Mouse (Mus musculus): ENCODE data around the gene Fancd2os. TPM values are rescaled to one million over a fixed set of nuclear protein-coding genes. Genes with fewer than 3 reads are reported as not detected.
A peak's percentile ranks its signal among the peaks of the same experiment; 100 is the strongest.

Fancd2os gene
- polyA plus RNA-seq (2012; rRNA removed), result not detected in 2 replicates

GRCm38 (mm10) chr6:113600543-113601139, at the start of gene Fancd2os:
Gene Fancd2os, minus strand, starts transcription at chr6:113600715.
- DNase-seq (ENCODE audit: low spot score), result no peak

DNA sequence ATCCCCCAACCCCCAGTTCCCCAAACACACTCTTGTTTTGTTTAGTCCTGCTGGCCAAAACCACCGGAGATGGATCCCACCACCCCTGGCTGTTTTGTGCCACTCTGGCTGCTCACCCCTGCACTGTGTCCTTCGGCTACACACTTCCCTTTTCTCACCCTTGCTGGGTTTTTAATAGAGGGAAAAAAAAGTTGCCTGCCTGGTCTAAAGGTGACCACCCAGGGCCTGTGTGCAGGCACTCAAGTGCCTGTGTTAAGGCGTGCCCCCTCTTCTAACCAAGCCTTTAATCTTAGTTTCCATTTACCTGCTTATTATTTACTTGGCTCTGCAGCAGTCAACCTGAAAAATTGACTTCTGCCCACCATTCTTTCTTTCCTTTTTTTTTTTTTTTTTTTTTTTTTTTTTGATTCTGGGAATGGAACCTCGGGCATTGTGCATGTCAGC, 49.7 kb upstream of the Fancd2os start:
- DNase-seq (ENCODE audit: low spot score), result no peak

DNA sequence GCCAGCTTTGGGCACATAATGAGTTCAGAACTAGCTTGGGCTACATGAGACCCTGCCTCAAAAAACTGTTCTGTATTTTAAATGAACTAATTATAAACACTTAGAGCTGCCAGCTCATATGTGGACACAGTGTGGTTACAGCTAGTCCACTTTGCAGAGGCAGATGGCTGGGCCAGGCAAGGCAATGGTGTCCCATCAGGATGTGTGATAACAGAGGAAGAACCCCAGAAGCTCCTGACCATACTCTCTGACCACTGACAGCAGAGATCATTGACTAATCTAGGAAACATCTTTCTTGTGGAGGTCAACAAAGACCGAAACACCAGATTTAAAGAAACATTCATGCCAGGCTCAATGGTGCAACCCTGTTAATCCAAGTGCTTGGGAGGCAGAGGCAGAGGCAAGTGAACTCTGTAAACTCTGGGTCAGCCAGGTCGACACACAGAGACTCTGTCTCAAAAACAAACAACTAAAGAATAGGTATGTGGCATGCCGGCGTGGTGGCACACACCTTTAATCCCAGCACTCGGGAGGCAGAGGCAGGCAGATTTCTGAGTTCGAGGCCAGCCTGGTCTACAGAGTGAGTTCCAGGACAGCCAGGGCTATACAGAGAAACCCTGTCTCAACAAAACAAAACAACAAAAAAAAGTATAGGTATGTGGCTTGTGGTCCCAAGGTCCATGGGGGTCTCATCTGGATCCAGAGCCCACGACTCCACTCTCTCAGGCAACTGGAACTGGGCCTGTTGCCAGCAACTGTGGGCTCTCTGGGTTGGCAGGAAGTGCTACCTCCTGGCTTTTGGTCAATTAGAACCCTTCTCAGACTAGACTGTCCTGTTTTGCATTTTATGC, 49.1 kb upstream of the Fancd2os start:
- DNase-seq (ENCODE audit: low spot score), result no peak

DNA sequence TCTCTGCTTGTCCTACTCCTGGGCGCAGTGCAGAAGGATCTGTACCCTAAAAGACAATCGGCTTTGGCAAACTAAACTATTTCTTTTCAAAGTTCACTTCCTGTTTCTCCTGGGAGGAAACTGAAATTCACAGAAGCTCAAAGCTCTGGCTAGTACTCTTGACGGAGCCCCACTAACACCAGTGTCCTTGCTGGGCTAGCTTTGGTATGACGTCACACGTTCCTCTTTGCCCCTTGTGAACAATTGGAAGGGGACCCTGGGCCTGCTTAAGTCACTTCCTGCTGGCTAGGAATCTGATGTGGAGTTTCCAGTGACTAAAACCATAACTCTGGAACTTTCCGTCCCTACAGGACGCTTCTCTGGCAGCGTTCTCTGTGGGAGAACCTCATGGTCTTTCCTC, 44.3 kb upstream of the Fancd2os start:
- no peak for DNase-seq (ENCODE audit: low spot score)

DNA sequence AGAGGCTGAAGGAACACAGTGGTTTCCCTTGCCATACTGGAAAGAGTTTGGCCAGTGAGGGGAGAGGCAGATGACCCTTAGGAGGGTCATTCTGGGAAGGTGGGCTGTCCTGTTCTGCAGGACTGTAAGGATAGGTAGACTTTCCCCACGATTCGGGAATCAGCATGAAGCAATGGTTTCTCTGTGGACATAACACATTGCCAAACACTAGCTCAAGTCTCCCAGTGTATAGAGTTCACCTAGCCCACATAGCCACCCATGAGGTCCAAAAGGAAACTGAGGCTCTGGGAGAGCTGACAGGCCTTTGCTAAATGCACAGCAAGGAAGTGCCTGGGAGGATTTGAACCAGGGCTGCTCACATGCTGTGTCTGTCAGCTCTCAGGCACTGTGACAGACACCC, 43.5 kb upstream of the Fancd2os start:
- DNase-seq (ENCODE audit: low spot score), result no peak

- DNase-seq (ENCODE audit: low spot score), result no peak
Measured at GRCm38 (mm10) chr6:113643021-113643420, 42.5 kb upstream of the Fancd2os start.

GRCm38 (mm10) chr6:113642605-113643004, 42.1 kb upstream of the Fancd2os start:
- DNase-seq (ENCODE audit: low spot score), result no peak

DNA sequence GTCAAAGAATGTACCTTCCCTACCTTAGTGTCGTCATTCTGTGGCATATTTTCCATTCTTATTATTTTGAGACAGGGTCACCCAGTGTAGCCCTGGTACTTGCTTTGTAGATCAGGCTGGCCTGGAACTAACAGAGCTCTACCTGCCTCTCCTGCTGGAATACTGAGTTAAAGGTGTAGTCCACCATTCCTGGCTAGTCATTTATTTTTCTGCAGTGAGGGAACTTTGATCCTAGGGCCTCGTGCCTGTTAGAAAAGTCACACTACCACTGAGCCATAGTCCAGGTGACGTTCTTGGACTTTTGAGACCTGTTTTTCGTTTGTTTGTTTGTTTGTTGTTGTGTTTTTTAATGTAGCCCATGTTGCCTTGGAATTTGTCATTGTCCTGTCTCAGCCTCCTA, 38.7 kb upstream of the Fancd2os start:
- DNase-seq (ENCODE audit: low spot score), result no peak

DNA sequence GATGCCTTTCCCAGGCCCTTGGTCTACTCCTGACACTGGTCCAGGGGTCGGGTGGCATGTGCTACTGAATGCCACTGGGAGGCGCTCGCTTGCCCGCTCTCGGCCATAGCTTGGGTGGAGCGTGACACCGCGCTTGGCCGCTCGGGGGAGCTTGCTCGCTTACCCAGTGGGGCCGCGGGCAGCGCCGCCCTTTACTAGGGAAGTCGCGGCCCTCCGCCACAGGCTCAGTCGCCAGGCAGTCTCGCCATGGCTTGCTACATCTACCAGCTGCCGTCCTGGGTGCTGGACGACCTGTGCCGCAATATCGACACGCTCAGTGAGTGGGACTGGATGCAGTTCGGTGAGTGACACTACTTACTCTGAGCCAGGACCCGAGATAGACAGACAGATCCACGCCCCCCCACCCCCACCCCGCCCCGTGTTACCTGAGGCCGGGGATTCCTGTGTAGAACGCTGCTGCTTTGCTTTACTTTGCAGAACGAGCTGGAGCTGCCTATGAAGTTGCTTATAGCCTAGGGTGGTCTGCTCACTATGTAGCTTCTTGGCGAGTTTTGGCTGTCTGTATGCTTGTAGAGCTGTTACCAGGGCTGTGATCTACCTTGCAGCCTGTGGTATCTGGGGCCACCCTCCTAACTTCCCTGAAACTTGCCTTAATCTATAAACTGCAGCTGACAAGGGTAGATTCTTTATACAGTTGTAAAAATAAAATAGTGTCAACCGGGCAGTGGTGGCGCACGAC, 38.0 kb upstream of the Fancd2os start, which contains the start of gene Irak2:
Irak2 (plus strand) TSS at position 166 of the 739 bp plus-strand sequence.
- peak; percentile 95 for DNase-seq (ENCODE audit: low spot score)

GRCm38 (mm10) chr6:113632863-113633262, 32.3 kb upstream of the Fancd2os start:
- no peak for DNase-seq (ENCODE audit: low spot score)

DNA sequence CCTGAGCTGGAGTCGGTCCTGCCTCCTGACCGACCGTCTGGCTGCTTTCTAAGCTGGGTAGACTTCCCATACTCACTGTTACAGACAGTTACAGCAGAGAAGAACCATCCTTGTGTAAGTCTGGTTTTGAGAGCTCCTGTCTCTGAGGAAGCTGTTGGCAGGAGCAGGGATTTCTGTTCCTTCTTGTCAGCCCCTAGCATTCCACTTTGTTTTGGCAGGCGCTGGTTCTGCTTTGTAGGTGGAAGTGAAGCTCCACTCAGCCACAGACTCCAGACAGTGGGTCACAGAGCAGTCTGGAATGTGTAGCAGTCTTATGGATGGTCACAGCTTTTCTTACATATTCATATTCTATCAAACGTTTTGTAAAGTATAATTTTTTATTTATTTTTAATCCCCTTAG, 29.8 kb upstream of the Fancd2os start:
- DNase-seq (ENCODE audit: low spot score), result no peak

DNA sequence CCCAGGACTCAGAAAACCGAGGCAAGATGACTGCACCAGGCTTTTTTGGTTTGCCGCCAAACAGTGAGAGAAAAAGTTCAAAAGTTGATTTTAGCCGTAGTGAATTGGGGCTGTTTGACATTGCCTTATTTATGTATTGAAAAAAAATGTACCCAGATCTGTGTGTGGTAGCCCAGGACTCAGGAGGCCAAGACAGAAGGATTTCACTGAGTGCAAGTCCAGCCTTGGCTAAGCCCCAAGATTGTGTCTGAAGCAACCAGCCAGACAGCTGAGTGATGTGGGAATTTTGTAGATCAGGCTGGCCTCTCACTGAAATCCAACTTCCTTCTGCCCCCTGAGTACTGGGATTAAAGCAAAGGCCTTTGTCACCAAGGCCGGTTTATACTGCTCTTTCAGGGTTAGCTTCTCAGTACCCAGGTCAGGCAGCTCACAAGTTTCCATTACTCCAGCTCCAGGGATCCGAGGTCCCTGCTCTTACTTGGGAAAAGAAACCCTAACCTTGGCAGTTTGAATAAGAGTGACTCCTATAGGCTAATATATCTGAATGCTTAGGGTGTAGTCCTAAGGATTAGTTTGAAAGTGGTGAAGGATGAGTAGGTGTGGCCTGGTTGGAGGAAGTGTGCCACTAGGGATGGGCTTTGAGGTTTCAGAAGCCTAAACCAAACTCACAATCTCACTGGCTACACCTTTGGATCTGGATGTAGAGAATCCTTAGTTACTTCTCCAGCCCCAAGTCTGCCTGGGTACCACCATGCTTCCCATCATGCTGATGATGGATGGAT, 24.7 kb upstream of the Fancd2os start:
- DNase-seq (ENCODE audit: low spot score), result no peak

DNA sequence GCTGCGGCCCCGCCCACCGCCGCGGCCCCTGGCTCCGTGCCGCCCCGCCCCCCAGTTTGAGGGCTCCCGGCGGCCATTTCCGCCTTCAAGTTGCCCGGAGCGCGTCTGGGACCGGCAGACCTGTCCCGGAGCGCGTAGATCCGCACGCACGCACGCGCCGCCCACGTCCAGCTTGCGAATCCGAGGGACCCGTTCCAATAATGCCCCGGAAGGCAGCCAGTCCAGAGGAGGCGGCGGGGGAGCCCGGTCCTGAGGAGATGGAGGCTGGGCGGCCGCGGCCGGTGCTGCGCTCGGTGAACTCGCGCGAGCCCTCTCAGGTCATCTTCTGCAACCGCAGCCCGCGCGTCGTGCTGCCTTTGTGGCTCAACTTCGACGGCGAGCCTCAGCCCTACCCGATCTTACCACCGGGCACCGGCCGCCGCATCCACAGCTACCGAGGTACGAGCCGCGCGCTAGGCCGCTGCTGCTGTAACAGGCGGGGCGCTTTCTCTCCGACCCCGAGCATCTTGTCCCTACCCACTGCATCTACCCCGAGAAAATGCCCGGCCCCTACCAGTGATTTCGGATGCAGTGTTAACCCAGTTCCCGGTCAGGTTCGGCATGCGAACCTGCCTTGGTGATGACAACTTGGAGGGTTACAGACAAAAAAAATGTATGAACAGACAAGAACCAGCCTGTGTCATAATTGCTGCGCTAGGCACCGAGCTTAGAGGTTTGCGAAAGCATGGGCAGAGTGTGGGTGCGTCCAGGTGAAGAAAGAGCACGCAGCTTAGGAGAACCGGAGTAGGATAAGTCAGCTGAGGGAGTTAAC, 23.6 kb upstream of the Fancd2os start, which contains the start of gene Vhl:
Vhl (plus strand) TSS at position 19 of the 811 bp plus-strand sequence.
- peak; percentile 90 for DNase-seq (ENCODE audit: low spot score)

- DNase-seq (ENCODE audit: low spot score), result no peak
Measured at GRCm38 (mm10) chr6:113623386-113623785, 22.9 kb upstream of the Fancd2os start.

DNA sequence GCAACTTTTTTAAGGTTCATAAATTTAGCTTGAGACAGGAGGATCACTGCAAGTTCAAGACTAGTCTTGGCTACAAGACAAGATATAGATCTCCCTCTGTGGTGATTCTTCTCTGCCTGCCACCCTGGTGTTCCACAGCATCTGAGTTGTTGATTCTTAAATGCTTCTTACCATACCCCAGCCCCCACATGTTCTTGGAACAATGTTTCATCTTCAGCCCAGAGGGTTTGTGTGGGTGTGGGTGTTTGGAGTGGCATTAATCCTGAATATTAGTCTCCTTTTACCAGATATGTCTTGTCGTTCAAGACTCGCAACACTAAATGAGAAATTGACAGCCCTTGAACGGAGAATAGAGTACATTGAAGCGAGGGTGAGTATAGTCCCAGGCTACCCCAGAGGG, 15.0 kb upstream of the Fancd2os start:
- no peak for DNase-seq (ENCODE audit: low spot score)

DNA sequence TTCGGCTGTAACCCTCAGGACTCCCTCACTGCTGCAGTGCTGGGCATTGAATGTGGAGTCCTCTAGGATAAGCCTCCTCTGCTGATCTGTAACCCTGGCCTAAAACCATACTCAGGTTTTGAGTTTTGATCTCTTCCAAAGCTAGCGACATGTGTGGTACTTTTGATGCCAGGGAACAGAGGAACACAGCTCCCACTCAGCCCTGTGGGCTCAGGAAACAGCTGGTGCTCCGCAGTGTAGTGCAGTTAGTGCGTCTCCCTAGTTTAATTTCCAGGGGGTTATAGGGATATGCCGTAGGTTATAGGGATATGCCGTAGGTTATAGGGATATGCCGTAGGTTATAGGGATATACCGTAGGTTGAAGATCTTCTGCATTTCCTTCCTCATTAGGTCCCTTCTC, 14.5 kb upstream of the Fancd2os start:
- no peak for DNase-seq (ENCODE audit: low spot score)

- DNase-seq (ENCODE audit: low spot score), result no peak
Measured at GRCm38 (mm10) chr6:113614152-113614551, 13.6 kb upstream of the Fancd2os start.

- DNase-seq (ENCODE audit: low spot score), result no peak
Measured at GRCm38 (mm10) chr6:113612258-113612969, 11.9 kb upstream of the Fancd2os start.

- no peak for DNase-seq (ENCODE audit: low spot score)
Measured at GRCm38 (mm10) chr6:113609293-113609692, 8.8 kb upstream of the Fancd2os start.

DNA sequence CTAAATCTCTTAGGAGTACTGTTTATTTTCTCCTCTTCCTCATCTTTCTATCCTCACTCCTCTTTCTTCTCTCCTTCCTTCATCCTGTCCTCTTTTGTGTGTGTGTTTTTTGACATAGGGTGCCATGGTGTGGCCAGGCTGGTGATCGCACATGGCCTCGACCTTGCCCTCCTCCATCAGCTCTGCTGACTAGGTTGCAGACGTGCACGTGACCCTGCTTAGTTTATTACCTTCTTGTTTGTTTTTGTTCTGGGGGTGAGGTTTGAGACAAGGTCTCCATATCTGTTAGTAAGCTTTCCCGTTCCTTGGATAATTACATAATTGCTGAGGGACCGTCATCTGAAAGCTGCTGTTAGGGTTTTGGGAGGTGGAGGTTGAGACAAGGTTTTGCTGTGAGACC, 8.4 kb upstream of the Fancd2os start:
- no peak for DNase-seq (ENCODE audit: low spot score)

All from urinary bladder, adult 2 months (tissue).